Mouse (Mus musculus) spleen, postnatal 10 days (tissue): ENCODE results near the gene Otor.

Experiments used
- DNase-seq, 2 experiments: peaks; one replicate each; pipeline ENCODE4 v3.0.0; 2021 to 2022; ENCODE audit warnings: low spot score in 2 of 2

Gene Otor

GRCm38 (mm10) chr2:143078198-143078851 lies at the start of gene Otor:
Gene Otor (plus strand): TSS chr2:143078473.
- DNase-seq = no peak

GRCm38 (mm10) chr2:143031283-143031682 lies 47.0 kb upstream of the Otor start:
- no peak for DNase-seq

GRCm38 (mm10) chr2:143032378-143033255 lies 45.7 kb upstream of the Otor start:
- DNase-seq = no peak

GRCm38 (mm10) chr2:143034350-143035085 lies 43.8 kb upstream of the Otor start:
- no peak for DNase-seq

- DNase-seq = peak in 1 of 2 experiments; percentile 12
Measured at GRCm38 (mm10) chr2:143035086-143035593, 43.1 kb upstream of the Otor start.

GRCm38 (mm10) chr2:143041596-143041995 lies 36.7 kb upstream of the Otor start:
- no peak for DNase-seq

GRCm38 (mm10) chr2:143055251-143055650 lies 23.0 kb upstream of the Otor start:
- no peak for DNase-seq

- DNase-seq = no peak
Measured at GRCm38 (mm10) chr2:143056736-143057135, 21.5 kb upstream of the Otor start.

GRCm38 (mm10) chr2:143062432-143062811 lies 15.9 kb upstream of the Otor start:
- no peak for DNase-seq

- peak; percentile 72 to 87 for DNase-seq
Measured at GRCm38 (mm10) chr2:143062812-143063792, 15.2 kb upstream of the Otor start, which contains the start of gene Snrpb2. Gene Snrpb2 (plus strand): TSS chr2:143063039.

- no peak for DNase-seq
Measured at GRCm38 (mm10) chr2:143065914-143066313, 12.4 kb upstream of the Otor start.

- DNase-seq = no peak
Measured at GRCm38 (mm10) chr2:143081693-143082092, 3.4 kb downstream of the Otor start.

GRCm38 (mm10) chr2:143084852-143085397 lies 6.7 kb downstream of the Otor start:
- DNase-seq = no peak

- DNase-seq = no peak
Measured at GRCm38 (mm10) chr2:143089866-143090265, 11.6 kb downstream of the Otor start.

GRCm38 (mm10) chr2:143093726-143094125 lies 15.5 kb downstream of the Otor start:
- peak in 1 of 2 experiments; percentile 35 for DNase-seq

- DNase-seq = no peak
Measured at GRCm38 (mm10) chr2:143094761-143095160, 16.5 kb downstream of the Otor start.

- no peak for DNase-seq
Measured at GRCm38 (mm10) chr2:143097170-143097569, 18.9 kb downstream of the Otor start.

- no peak for DNase-seq
Measured at GRCm38 (mm10) chr2:143113859-143114258, 35.6 kb downstream of the Otor start.

- no peak for DNase-seq
Measured at GRCm38 (mm10) chr2:143114716-143115115, 36.4 kb downstream of the Otor start.

GRCm38 (mm10) chr2:143117453-143117852 lies 39.2 kb downstream of the Otor start:
- no peak for DNase-seq
